Mouse (Mus musculus): Measurements from ENCODE around the gene 1810009A15Rik.
"Not testable (repeated sequence)": the region's sequence is repeated elsewhere in the genome, so short reads cannot be mapped to it uniquely, and the experiment has no call there.

DNA sequence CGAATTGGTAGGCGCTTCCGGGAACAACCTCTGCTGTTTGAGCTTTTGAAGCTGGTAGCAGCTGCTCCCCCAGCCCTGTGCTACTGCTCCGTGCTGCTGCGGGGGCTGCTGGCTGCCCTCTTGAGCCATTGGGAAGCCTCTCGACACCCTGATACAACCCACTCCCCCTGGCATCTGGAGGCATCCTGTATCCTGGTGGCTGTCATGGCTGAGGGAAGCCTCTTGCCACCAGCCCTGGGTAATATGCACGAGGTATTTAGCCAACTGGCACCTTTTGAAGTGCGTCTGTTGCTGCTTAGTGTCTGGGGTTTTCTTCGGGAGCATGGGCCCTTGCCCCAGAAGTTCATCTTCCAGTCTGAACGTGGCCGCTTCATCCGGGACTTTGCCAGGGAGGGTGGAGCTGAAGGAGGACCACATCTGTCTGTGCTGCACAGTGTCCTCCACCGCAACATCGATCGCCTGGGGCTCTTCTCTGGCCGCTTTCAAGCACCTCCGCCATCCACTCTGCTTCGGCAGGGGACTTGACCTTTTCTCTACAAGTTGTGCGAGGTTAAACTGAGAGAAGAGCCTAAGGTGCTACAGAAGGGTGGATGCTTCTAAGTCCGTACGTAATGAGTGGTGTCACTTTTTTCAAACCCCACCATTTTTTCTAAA, 8.7 kb downstream of the 1810009A15Rik start:
- TF ChIP-seq POLR2A (IDR thresholded peaks at IDR 0.05; ENCODE audit: borderline replicate concordance, control insufficient read depth, low read depth, low read length); CTCF (IDR thresholded peaks at IDR 0.05; ENCODE audit: control insufficient read depth, insufficient read depth, low read length): not testable (repeated sequence)

Data from bone marrow, adult 2 months (tissue).